Mouse (Mus musculus) forebrain, embryonic 16.5 days (tissue): ENCODE results near the gene Sgca. TPM values are rescaled to one million over a fixed set of nuclear protein-coding genes. Genes with fewer than 3 reads are reported as not detected.

Experiments
- ATAC-seq: fragments of 200-750 bp; cut with Nextera tagmentation; 2 replicates; pipeline ENCODE4 v1.8.0; 2017; ENCODE audit warnings: mild to moderate bottlenecking, moderate library complexity
- H3K27ac ChIP-seq: fragments of 300-500 bp; sonication (generic); 2 replicates; pipeline ENCODE4 v1.5.1; 2014; ENCODE audit warnings: low read length, control low read depth
- H3K27me3 ChIP-seq: fragments of 300-500 bp; sonication (generic); replicated peaks from 2 replicates; pipeline ENCODE4 v1.6.1; 2014; ENCODE audit warnings: low read length; ENCODE audit not compliant: control insufficient read depth, insufficient read depth
- H3K36me3 ChIP-seq: fragments of 300-500 bp; sonication (generic); 2 replicates; pipeline ENCODE4 v1.6.1; 2014; ENCODE audit not compliant: control insufficient read depth, insufficient read depth
- H3K4me1 ChIP-seq: fragments of 300-500 bp; sonication (generic); replicated peaks from 2 replicates; pipeline ENCODE4 v1.6.1; 2014; ENCODE audit warnings: low read length; ENCODE audit not compliant: control insufficient read depth, insufficient read depth
- H3K4me2 ChIP-seq: fragments of 300-500 bp; sonication (generic); 2 replicates; pipeline ENCODE4 v1.6.1; 2014; ENCODE audit warnings: mild to moderate bottlenecking, low read length, control low read depth
- H3K4me3 ChIP-seq: fragments of 300-500 bp; sonication (generic); replicated peaks from 2 replicates; pipeline ENCODE4 v1.5.1; 2014; ENCODE audit warnings: mild to moderate bottlenecking, low read length, control low read depth
- H3K9ac ChIP-seq: fragments of 300-500 bp; sonication (generic); replicated peaks from 2 replicates; pipeline ENCODE4 v1.6.1; 2014; ENCODE audit warnings: low read depth, low read length, control low read depth
- H3K9me3 ChIP-seq: fragments of 300-500 bp; sonication (generic); 2 replicates; pipeline ENCODE4 v1.6.1; 2016; ENCODE audit warnings: low read length; ENCODE audit not compliant: control insufficient read depth
- WGBS: fragments of 180-500 bp; shearing (Covaris S2); extraction: QIAGEN DNeasy Blood & Tissue Kit; methylation state at CpG from one replicate; pipeline ENCODE4 v1.1.7; 2014; 5-methylcytosine and 5-hydroxymethylcytosine counted together
- polyA plus RNA-seq: library from polyadenylated mRNA; unstranded; fragments of >200 nt; fragmentation: Nextera tagmentation; extraction: Ambion mirVana; gene quantifications from 2 replicates; pipeline ENCODE4 v1.2.1, GENCODE M21; 2015

Gene Sgca
- polyA plus RNA-seq, 1 experiment from 2014 or later, result 0.19 TPM

- peaks cover 23% of the 10 kb centered on the region for H3K36me3 ChIP-seq
- ATAC-seq, result no peak
- 40% methylated on average over 6 of the region's 6 CpGs for WGBS
Observed at GRCm38 (mm10) chr11:95004937-95005198, 28.7 kb upstream of the Sgca start.

GRCm38 (mm10) chr11:95004136-95004936, 28.2 kb upstream of the Sgca start:
- H3K27me3 ChIP-seq, result no peaks in the 10 kb centered on the region
- 84% methylated on average over 12 of the region's 12 CpGs for WGBS
- H3K9ac ChIP-seq, result no peak overlapping the region
- peak overlapping the region; percentile 17; the same call in 1 of the 2 replicates for H3K27ac ChIP-seq
- H3K4me3 ChIP-seq, result no peak overlapping the region
- H3K4me2 ChIP-seq, result no peak overlapping the region
- H3K4me1 ChIP-seq, result peaks cover 45% of the 10 kb centered on the region
- peaks cover 23% of the 10 kb centered on the region for H3K36me3 ChIP-seq
- no peaks in the 10 kb centered on the region for H3K9me3 ChIP-seq
- no peak for ATAC-seq

More at GRCm38 (mm10) chr11:95004937-95005198, 28.7 kb upstream of the Sgca start:
- no peak overlapping the region for H3K4me2 ChIP-seq
- H3K27ac ChIP-seq, result peak overlapping the region; percentile 17
- H3K4me1 ChIP-seq, result peaks cover 45% of the 10 kb centered on the region
- H3K4me3 ChIP-seq, result no peak overlapping the region
- no peaks in the 10 kb centered on the region for H3K9me3 ChIP-seq
- H3K27me3 ChIP-seq, result no peaks in the 10 kb centered on the region
- H3K9ac ChIP-seq, result no peak overlapping the region

GRCm38 (mm10) chr11:95002705-95003104, 26.6 kb upstream of the Sgca start:
- 90% methylated on average over 8 of the region's 8 CpGs for WGBS
- Histone ChIP-seq H3K9ac (no peak overlapping the region), H3K9me3 (no peaks in the 10 kb centered on the region), H3K4me3 (no peak overlapping the region), H3K4me1 (peaks cover 41% of the 10 kb centered on the region), H3K27ac (no peak overlapping the region), H3K27me3 (no peaks in the 10 kb centered on the region), H3K36me3 (peaks cover 25% of the 10 kb centered on the region), H3K4me2 (no peak overlapping the region)
- ATAC-seq, result no peak

DNA sequence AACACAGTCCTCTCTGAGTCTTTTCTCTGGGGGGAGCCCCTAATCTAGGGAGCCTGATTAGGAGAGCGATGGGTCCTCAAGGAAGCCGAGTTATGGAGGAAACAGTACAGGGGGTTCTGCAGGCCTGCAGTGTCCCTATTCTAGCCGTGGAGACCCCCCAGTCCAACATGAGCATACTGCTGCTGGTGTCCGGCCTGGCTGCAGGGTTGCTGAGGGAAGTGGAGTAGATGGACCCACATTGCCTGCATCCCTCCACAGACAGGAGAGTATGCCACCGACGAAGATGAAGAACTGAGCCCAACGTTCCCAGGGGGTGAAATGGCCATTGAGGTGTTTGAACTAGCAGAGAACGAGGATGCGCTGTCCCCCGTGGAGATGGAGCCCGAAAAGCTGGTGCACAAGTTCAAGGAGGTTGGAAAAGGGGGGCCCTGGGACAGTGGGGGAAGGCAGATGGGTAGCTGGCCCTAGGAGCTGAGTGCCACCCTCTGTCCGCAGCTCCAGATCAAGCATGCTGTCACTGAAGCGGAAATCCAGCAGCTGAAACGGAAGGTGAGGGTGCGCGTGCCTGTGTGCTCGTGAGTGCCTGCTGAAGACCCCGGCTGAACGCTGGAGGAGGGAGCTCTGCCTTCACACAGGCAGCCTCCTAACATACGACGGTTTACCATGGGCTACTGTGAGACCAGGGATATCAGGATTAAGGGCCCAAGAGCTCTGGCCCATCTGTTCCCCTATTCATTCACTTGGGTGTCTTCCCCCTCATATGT, 25.6 kb upstream of the Sgca start:
- no peaks in the 10 kb centered on the region for H3K27me3 ChIP-seq
- H3K9ac ChIP-seq, result no peak overlapping the region
- ATAC-seq, result no peak
- WGBS, result 86% methylated on average over 21 of the region's 21 CpGs
- peaks cover 30% of the 10 kb centered on the region for H3K36me3 ChIP-seq
- H3K4me3 ChIP-seq, result no peak overlapping the region
- no peaks in the 10 kb centered on the region for H3K9me3 ChIP-seq
- H3K4me2 ChIP-seq, result no peak overlapping the region
- H3K4me1 ChIP-seq, result peaks cover 37% of the 10 kb centered on the region
- H3K27ac ChIP-seq, result no peak overlapping the region

DNA sequence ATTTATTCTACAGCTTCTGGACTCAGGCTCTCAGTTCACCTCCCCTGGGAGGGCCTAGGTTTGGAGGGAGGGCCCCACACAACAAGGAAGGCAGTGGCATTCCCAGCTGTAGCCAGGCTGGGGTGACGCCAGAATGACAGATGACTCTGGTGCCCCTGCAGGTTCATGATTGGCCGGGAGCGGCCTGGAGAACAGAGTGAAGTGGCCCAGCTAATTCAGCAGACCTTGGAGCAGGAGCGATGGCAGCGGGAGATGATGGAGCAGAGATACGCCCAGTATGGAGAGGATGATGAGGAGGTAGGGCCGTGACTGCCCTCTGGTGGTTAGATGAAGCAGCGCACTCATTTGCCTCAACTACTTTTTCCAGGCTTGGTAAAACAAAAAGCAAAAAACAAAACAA, 24.9 kb upstream of the Sgca start:
- Histone ChIP-seq H3K9me3 (no peaks in the 10 kb centered on the region), H3K4me3 (no peak overlapping the region), H3K36me3 (peaks cover 30% of the 10 kb centered on the region), H3K4me2 (no peak overlapping the region), H3K9ac (no peak overlapping the region), H3K27ac (peak overlapping the region; percentile 41), H3K4me1 (peaks cover 35% of the 10 kb centered on the region), H3K27me3 (no peaks in the 10 kb centered on the region)
- WGBS, result 2% methylated on average over 8 of the region's 8 CpGs
- ATAC-seq, result peak; percentile 57

GRCm38 (mm10) chr11:95000548-95000947, 24.4 kb upstream of the Sgca start:
- Histone ChIP-seq H3K4me3 (no peak overlapping the region), H3K4me1 (peaks cover 37% of the 10 kb centered on the region), H3K27ac (peak overlapping the region; percentile 41), H3K27me3 (no peaks in the 10 kb centered on the region), H3K36me3 (peaks cover 30% of the 10 kb centered on the region), H3K9ac (no peak overlapping the region), H3K4me2 (no peak overlapping the region), H3K9me3 (no peaks in the 10 kb centered on the region)
- 41% methylated on average over 4 of the region's 4 CpGs for WGBS
- no peak for ATAC-seq

- Histone ChIP-seq H3K9me3 (no peaks in the 10 kb centered on the region), H3K36me3 (peaks cover 30% of the 10 kb centered on the region), H3K27me3 (no peaks in the 10 kb centered on the region), H3K27ac (no peak overlapping the region; the same call in 1 of the 2 replicates), H3K9ac (no peak overlapping the region), H3K4me1 (peaks cover 41% of the 10 kb centered on the region), H3K4me2 (no peak overlapping the region), H3K4me3 (no peak overlapping the region)
- WGBS, result 84% methylated on average over 8 of the region's 8 CpGs
- ATAC-seq, result no peak
Observed at GRCm38 (mm10) chr11:95000128-95000527, 24.0 kb upstream of the Sgca start.

- Histone ChIP-seq H3K4me1 (peaks cover 52% of the 10 kb centered on the region), H3K4me2 (no peak overlapping the region), H3K27me3 (no peaks in the 10 kb centered on the region), H3K36me3 (peaks cover 26% of the 10 kb centered on the region), H3K9me3 (no peaks in the 10 kb centered on the region), H3K27ac (no peak overlapping the region), H3K9ac (no peak overlapping the region), H3K4me3 (no peak overlapping the region)
- 46% methylated on average over 15 of the region's 16 CpGs for WGBS
- ATAC-seq, result peak; percentile 27; the same call in 1 of the 2 replicates
Observed at GRCm38 (mm10) chr11:94998041-94998531, 22.0 kb upstream of the Sgca start.

DNA sequence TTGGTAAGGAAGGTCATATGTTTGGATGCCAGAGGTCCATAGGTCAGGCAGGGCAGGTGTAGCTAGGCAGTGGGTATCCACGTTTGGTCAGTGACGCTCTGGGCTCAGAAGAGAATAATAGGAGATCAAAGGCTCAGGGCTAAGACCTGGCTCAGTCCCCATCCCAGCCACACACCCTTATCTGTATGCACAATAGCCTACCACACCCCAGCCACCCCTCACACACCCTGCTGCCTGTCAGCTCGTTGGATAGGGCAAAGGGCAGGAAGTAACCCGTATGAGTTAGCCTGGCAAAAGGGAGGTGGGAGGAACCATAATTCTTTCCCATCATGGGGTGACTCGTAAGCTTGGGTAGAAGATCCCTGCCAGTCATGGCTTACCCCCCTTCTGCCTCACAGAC, 21.5 kb upstream of the Sgca start:
- 70% methylated on average over 5 of the region's 5 CpGs for WGBS
- Histone ChIP-seq H3K4me2 (no peak overlapping the region), H3K9ac (no peak overlapping the region)

More for the DNA sequence above, 21.5 kb upstream of the Sgca start:
- H3K4me3 ChIP-seq, result no peak overlapping the region
- peaks cover 57% of the 10 kb centered on the region for H3K4me1 ChIP-seq
- no peak overlapping the region for H3K27ac ChIP-seq
- no peaks in the 10 kb centered on the region for H3K9me3 ChIP-seq
- ATAC-seq, result no peak
- peaks cover 25% of the 10 kb centered on the region for H3K36me3 ChIP-seq
- H3K27me3 ChIP-seq, result no peaks in the 10 kb centered on the region
